Mouse (Mus musculus): ENCODE measurements at regions not wholly inside any gene's neighbourhood (a gene's known extent, or its start where the extent isn't known, plus 50 kb on each side); places are given as distances from the start of the nearest gene placed in this dataset.

DNA sequence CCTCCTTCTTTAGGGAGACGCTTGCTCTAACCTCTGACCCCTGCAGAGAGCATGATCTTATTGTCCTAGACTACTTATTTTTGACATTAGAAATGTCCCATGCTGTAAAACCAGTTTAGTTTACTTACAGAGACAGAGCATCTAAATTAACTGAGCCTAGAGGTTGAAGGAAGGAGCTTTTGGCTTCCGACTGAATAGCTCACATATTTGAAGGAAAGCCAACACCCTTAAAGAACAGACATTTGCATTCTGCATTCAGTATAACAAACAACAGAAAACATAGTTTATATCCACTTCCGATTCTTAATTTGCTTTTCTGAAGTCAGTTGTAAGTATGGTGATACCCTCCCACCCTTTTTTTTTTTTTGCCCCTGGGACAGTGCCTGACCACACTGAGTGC, 119.3 kb downstream of the Zfp365 start:
- TF ChIP-seq CTCF (IDR thresholded peaks at IDR 0.05; ENCODE audit: low read depth): no peak
- no peak for TF ChIP-seq EP300 (IDR thresholded peaks at IDR 0.05; ENCODE audit: low read depth)
